Mouse (Mus musculus): ENCODE measurements at regions not wholly inside any gene's neighbourhood (a gene's known extent, or its start where the extent isn't known, plus 50 kb on each side); places are given as distances from the start of the nearest gene placed in this dataset.

- DNase-seq, result no peak
These were observed 77.1 kb downstream of the Utp18 start for GRCm38 (mm10) chr11:93808431-93808830.

GRCm38 (mm10) chr11:93807205-93807604 is 78.4 kb downstream of the Utp18 start:
- no peak for DNase-seq

- DNase-seq, result no peak
These were observed 114.2 kb downstream of the Utp18 start for GRCm38 (mm10) chr11:93771143-93771940.

GRCm38 (mm10) chr11:93765961-93766360 is 119.6 kb downstream of the Utp18 start:
- DNase-seq, result no peak

- peak; percentile 71 for DNase-seq
These were observed 122.6 kb downstream of the Utp18 start for GRCm38 (mm10) chr11:93762832-93763530.

GRCm38 (mm10) chr11:93757825-93758224 is 127.7 kb downstream of the Utp18 start:
- DNase-seq, result no peak

GRCm38 (mm10) chr11:93736618-93737017 is 148.9 kb downstream of the Utp18 start:
- no peak for DNase-seq

- DNase-seq, result peak; percentile 14
These were observed 151.9 kb downstream of the Utp18 start for GRCm38 (mm10) chr11:93733568-93734185.

GRCm38 (mm10) chr11:93729119-93729518 is 156.4 kb downstream of the Utp18 start:
- peak; percentile 4 for DNase-seq

GRCm38 (mm10) chr11:93725242-93725641 is 160.3 kb downstream of the Utp18 start:
- DNase-seq, result no peak

- DNase-seq, result no peak
These were observed 166.4 kb downstream of the Utp18 start for GRCm38 (mm10) chr11:93719141-93719540.

- peak; percentile 56 for DNase-seq
These were observed 175.9 kb downstream of the Utp18 start for GRCm38 (mm10) chr11:93709686-93710085.

- no peak for DNase-seq
These were observed 188.5 kb downstream of the Utp18 start for GRCm38 (mm10) chr11:93696982-93697541.

- DNase-seq, result no peak
These were observed 189.3 kb downstream of the Utp18 start for GRCm38 (mm10) chr11:93696096-93696890.

- no peak for DNase-seq
These were observed 201.9 kb downstream of the Utp18 start for GRCm38 (mm10) chr11:93683691-93684090.

- no peak for DNase-seq
These were observed 209.3 kb downstream of the Utp18 start for GRCm38 (mm10) chr11:93676299-93676698.

- no peak for DNase-seq
These were observed 213.5 kb downstream of the Utp18 start for GRCm38 (mm10) chr11:93672025-93672424.

- DNase-seq, result no peak
These were observed 223.9 kb downstream of the Utp18 start for GRCm38 (mm10) chr11:93661657-93662056.

GRCm38 (mm10) chr11:93660379-93660778 is 225.2 kb downstream of the Utp18 start:
- DNase-seq, result no peak

- DNase-seq, result no peak
These were observed 226.8 kb downstream of the Utp18 start for GRCm38 (mm10) chr11:93658719-93659118.

- DNase-seq, result no peak
These were observed 229.8 kb downstream of the Utp18 start for GRCm38 (mm10) chr11:93655602-93656239.

GRCm38 (mm10) chr11:93653401-93653800 is 232.2 kb downstream of the Utp18 start:
- no peak for DNase-seq
